Mouse (Mus musculus): Measurements from ENCODE around the gene Aire. TPM values are rescaled to one million over a fixed set of nuclear protein-coding genes. Genes with fewer than 3 reads are reported as not detected.
A peak's percentile ranks its signal among the peaks of the same experiment; 100 is the strongest.
"Not testable (repeated sequence)": the region's sequence is repeated elsewhere in the genome, so short reads cannot be mapped to it uniquely, and the experiment has no call there.

Aire gene
- total RNA-seq, 2 experiments from 2014 or later, result 0.25 TPM; not detected in 1

DNA sequence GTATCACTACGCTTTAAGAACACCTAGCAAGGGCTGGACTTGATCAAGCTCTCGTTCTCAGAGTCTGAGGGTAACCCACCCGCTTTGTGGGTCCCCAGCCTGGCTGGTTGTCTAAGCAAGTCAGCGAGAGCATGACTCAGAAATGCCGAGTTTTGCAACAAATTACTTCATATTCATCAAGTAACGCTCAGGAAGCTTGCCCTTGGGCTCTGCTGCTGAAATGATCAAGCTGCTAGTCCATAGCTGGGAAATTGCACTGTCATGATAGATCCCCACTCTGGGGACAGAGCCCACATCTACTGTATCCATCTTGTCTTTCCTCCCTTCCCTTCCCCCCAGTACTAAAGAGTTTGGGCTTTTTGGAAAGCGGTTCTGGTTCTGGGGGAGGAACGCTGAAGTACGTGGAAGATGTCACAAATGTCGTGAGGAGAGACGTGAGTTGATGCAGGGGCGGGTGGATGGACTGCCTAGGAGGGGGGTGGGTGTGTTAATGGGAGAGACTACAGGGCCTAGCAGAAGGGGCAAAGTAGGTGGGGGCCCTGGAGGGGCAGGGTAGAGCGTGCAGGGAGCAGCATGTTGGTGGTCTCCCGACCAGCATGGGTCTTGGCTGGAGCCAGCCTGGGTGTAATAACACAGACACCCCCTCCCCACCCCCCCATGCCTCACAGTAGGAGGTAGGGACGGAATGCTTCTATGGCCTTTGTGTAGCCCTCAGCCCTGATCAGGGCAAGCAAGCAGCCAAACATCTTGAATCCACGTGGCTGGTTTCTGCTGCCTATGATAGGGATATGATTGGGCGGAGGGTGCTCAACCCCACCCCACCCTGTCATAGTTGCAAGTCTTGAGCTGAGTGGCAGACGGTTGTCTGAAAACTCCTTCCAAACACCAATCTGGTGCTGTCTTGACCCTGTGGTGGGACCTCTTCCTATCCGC is 11.5 kb upstream of the Aire start:
- intact Hi-C loops (cut with DNase I), result no loop called here
- DNase-seq (ENCODE audit: low spot score in 2 of 2), result no peak

DNA sequence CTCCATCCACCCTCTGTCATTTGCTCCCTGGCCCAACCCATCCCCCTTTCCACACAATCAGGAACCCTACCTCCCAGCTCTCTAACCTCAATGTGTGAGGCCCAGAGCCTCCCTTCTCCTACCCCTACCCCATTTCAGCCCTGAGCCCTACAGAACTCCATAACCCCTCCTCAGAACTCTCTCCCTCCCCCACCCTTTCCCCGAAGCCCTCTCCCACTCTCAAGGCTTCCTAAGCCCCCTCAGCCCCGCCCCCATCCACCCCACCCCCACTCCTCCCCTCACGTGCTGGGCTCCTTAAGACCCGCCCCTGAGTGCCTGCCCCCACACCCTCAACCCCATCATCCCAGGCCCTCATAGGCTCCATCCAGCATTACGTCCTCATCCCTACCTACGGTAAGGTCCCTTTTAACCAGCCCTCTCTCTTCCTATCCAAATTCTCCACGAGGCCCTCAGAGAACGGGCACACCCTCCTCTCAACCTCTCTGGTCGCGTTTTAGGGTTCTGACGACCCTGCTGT is 6.2 kb upstream of the Aire start:
- no peak for DNase-seq (ENCODE audit: low spot score in 2 of 2)
- intact Hi-C loops (cut with DNase I), result no loop called here

DNA sequence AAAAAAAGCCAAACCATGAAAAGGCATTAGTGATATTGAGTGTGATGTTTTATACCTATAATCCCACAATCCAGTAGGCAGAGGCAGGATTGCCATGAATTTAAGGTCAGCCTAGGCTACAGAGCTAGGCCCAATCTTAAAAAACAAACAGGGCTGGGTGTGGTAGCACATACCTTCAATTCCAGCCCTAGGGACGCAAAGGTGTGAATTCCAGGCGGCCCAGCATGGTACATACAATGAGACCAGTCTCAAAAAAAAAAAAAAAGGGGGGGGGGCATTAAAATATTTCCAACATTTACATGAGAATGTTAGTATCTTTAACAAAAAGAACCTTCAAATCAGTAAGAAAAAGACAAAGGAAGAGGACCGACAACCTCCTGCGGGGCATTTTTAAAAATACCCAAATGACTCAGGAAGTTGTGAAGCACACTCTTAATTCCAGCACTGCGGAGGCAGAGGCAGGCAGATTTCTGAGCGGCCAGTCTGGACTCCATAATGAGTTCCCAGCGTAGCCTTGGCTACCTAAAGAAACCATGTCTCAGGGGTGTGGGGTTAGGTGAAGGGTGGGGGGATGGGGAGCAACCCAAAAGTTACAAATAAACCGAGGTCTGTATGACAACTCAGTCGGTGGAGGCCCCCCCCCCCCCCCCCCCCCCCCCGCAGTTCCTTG is 4.8 kb upstream of the Aire start:
- intact Hi-C loops (cut with DNase I), result no loop called here
- no peak for DNase-seq (ENCODE audit: low spot score in 2 of 2)

DNA sequence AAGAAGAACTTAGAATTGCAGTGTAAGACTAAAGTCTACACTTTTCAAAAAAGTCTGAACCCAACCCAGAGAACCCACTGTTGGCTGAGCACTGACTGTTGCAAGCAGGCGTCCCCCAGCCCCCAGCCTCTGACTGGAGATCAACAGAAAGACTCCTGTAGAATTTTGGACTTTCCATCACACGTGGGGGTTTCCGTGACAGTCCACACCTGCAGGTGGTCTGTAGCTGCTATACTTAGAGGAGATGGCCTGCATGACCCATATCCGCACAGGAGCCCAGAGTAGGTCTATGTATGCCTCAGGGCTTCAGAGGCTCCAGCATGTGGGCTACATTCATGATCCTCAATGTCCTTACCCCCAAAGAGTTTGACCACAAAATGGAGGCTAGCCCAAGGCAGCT is 3.0 kb upstream of the Aire start:
- intact Hi-C loops (cut with DNase I), result no loop called here
- DNase-seq (ENCODE audit: low spot score in 2 of 2), result no peak

DNA sequence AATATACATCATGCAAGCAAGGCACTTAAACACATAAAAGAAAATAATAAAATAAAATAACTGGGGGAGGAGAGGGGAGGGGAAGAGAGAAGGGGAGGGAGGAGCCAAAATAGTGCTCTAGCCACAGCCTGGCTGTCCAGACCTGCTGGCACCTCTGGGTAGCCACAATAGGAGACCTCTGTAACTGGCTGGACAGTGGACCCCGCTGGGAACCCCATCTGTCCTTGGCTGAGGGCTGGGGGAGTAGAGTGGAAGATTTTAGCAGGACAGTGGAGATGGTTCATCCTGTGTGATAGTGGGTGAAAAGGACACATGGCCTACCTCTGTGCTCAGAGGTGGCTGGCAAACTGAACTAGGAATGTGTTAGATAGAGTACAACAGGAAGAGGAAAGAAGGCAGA is 1.1 kb upstream of the Aire start:
- intact Hi-C loops (cut with DNase I), result no loop called here

DNA sequence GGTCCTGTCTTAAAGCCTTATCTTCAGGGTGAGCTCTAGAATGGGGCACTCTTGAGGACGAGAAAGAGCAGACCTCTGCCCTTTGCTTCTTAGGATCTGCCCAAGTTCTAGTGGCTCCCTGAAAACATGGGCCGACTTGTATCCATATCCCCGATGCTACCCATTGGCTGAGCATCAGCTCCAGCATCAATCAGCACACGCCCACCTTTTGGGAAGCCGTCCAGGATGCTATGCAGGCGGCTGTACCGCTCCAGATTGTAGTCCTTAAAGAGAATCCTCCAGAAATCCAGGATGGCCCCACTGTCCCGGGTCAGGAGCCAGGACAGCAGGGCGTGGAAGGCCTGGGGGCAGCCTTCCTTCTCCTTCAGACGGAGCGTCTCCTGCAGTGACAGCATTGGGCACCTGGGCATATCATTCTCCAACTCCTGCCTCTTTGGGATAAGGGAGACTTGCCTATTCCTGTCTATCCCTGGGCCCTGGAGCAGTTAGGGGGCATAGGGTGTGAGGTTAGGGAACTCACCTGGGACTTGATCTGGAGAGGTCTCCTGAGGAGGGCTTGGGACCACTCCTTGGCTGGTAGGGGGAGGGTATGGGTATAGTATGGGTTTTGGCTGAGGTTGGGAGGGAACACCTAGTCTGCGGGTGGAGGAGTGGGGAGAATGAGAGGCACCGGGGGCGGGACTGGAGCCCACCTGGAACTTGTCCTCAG is 559 bp downstream of the Aire start:
- peak; percentile 28 to 29 for DNase-seq (ENCODE audit: low spot score in 2 of 2)
- intact Hi-C loops (cut with DNase I), result no loop called here

More for the DNA sequence above, 1.1 kb upstream of the Aire start:
- DNase-seq (ENCODE audit: low spot score in 2 of 2), result no peak

DNA sequence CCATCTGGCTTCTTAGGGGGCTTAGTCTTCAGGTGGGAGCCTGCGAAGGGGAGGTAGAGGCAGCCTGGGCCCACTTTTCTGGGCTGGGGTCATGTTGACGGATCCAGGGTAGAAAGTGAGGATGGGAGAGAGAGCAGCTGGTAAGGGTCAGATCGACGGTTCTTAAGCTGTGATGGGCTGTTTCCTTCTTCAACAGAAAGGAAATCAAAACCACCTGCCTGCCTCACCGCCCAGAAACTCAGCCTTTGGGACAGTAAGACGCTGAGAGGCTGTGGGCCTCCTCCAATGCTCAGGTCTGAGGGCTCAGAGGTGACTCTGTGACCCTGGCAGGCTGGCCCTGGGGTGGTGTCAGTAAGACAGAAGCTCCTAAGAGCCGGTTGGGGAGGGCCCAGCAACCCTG is 1.3 kb downstream of the Aire start:
- no peak for DNase-seq (ENCODE audit: low spot score in 2 of 2)
- intact Hi-C loops (cut with DNase I), result no loop called here

DNA sequence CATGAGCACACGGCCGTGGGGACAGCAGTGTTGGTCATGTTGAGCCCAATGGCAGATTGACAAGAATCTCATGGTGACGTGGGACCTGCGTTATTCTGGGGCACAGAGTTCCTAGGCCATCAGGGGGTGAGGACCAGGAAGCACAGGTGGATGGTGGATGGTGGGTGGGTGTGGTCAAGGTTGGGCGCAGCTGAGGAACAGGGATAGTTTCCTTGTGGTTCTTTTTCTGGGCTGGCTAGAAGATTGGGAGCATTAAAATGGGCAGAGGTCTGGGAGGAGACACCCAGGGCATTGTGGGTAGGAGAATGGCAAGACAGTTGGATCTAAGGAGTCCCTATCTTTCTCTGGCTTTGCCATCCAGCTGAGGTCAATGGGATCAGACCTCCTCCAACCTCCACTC is 1.8 kb downstream of the Aire start, which contains the start of gene Dnmt3l:
Gene Dnmt3l, plus strand, starts transcription at position 301 of the 400 bp plus-strand sequence.
- intact Hi-C loops (cut with DNase I), result no loop called here
- DNase-seq (ENCODE audit: low spot score in 2 of 2), result no peak

DNA sequence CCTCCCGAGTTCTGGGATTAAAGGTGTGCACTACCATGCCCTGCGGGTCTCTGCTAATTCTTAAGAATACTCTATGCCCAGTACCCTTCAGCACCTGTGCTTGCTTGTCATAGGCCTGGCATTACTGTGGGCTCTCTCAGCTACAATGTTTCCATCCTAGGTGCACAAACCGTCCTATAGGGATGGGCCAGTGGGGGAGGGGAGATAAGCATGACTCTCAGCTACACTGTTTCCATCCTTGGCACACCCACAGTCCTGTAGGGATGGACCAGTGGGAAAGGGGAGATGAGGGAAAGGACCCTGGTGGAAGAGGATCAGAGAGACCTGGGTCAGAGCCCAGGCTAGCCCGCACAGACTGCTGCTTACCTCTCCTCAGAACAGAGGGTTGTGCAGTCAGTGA is 6.3 kb downstream of the Aire start:
- DNase-seq (ENCODE audit: low spot score in 2 of 2), result no peak
- intact Hi-C loops (cut with DNase I), result no loop called here

DNA sequence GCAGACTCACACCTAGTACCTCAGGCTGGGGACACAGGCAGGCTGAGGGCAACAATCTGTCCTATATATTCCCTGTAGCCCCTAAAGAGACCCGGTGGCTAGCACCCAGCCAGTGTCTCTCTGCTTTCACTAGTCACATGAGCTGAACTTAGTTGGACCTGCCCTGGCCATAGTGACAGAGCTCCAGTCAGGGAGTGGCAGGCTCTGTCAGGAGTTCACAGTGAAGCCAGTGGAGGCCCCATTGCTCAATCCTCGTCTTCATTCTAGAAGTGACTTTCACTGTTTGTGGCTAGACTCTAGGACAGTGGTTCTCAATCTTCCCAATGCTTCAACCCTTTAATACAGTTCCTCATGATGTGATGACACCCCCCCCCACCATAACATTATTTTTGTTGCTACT is 11.4 kb downstream of the Aire start:
- DNase-seq (ENCODE audit: low spot score in 2 of 2), result no peak
- intact Hi-C loops (cut with DNase I), result no loop called here

DNA sequence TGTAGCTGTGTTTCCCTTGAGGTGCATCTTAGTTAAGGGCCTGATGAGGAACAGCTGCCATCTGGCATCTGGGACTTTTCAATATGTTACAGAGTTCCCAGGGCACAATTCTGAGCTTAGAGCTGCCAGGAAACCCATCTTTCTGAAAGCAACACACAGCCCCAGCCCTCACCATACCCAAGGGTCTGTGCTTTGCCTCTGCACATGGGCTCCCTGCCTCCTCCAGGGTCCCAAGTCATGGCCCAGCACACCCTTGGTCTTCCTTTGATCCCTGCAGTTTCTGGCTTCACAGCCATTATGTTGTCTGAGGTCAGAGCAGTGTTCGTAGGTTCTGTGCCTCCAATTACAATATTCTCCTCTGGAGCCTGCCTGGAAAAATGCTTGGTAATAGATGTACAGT is 14.3 kb downstream of the Aire start:
- intact Hi-C loops (cut with DNase I), result loop anchor here (5.0 kb wide), 2 partner anchors 47 to 133 kb away; no protein-coding TSS in a partner anchor
- no peak for DNase-seq (ENCODE audit: low spot score in 2 of 2)

DNA sequence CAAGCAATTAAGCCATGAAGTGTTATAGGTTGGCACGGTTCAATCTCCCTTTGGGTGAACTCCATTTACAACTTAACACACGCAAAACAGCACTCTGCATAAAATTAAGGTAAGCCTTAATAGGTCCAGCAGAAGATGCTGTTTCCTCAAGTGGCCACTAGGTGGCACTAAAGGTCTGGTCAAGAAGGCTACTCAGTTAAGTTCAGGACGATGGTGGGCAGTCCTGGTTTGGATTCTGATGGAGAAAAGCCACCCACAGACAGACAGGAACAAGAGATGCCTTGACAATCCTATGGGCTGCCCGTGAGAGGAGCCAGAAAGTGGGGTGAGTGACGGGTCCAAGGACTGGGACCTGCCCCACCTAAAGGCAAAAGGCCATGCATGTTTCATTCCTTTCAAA is 15.3 kb downstream of the Aire start:
- intact Hi-C loops (cut with DNase I), result loop anchor here (5.0 kb wide), 2 partner anchors 46 to 134 kb away; no protein-coding TSS in a partner anchor
- DNase-seq (ENCODE audit: low spot score in 2 of 2), result peak; percentile 44 to 57

DNA sequence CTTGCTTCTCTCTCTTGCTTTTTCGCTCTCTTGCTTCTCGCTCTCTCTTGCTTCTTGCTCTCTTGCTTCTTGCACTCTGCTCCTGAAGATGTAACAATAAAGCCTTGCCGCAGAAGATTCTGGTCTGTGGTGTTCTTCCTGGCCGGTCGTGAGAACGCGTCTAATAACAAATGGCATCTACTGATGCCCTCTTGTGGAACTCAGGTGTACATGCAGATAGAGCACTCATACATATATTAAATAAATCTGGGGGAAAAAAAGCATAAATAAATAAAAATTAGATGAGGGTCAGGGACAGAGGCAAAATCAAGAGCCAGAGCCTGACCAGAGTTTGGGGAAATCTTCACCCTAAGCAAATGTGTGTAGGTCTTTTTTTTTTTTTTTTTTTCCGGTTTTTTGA is 18.0 kb downstream of the Aire start:
- intact Hi-C loops (cut with DNase I), result loop anchor here (5.0 kb wide), 2 partner anchors 43 to 137 kb away; no protein-coding TSS in a partner anchor
- not testable (repeated sequence) for DNase-seq (ENCODE audit: low spot score in 2 of 2)

DNA sequence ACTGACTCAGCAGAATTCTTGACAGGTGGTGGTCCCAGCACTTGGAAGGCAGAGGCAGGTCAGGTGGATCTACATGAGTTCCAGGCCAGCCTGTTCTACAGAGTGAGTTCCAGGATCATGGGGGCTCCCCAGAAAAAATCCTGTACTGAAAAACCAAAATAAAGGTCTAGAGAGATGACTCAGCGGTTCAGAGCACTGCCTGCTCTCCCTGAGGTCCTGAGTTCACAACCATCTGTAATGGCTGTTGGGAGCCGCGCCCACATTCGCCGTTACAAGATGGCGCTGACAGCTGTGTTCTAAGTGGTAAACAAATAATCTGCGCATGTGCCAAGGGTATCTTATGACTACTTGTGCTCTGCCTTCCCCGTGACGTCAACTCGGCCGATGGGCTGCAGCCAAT is 23.4 kb downstream of the Aire start:
- DNase-seq (ENCODE audit: low spot score in 2 of 2); intact Hi-C loops (cut with DNase I): not testable (repeated sequence)

DNA sequence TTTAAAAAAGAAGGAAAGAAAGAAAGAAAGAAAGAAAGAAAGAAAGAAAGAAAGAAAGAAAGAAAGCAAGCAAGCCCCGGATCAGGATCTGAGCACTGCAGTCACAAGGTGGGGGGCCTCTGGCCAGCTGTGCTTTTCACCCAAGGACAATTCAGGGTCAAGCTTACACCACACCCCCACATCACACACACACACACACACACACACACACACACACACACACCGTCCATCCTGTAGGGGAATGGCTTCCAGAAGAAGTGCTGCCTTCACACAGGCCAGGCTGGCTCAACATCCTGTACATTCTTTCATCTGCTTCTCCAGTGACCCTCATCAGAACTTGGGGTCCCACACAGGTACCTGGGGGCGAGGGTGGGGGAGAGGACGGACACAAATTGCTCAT is 24.1 kb downstream of the Aire start:
- intact Hi-C loops (cut with DNase I), result no loop called here
- no peak for DNase-seq (ENCODE audit: low spot score in 2 of 2)

DNA sequence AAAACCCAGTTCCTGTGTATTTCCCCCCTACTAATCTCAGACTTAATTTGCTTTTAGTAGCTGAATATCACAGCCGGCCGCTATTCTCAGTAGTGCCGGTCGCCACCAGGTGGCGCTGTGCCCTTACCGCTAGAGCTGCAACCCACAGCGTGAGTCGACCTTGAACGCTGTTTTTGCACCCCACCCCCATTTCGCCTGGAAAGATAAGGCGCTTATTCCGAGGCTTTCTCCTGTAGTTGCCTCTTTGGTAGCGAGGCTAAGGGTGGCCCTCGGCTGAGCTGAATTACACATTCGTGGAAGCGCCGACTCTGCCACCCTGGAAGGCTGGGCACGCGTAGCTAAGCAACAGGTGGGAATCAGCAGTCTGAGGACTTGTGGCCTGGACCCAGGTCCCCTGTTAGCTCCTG is 24.6 kb downstream of the Aire start:
- intact Hi-C loops (cut with DNase I), result no loop called here
- peak; percentile 56 to 65 for DNase-seq (ENCODE audit: low spot score in 2 of 2)

DNA sequence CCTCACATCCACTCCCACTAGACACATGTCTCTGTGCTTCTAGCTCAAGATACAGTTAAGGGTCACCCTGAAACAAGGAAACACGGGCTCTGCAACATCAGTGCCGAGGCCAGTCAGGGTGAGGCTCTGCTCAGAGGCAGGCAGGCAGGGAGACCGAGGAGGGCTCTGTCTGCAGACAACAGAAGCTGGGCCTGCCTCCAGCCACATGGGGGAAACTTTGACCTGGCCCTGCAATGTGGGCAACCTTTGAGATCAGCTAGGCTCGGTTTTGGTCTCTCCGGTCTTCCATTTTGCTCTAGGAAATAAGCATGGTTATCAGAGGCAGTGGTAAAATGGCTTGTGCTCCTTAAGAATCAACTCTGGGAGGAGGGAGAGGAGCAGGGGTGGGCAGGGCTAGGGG is 27.0 kb downstream of the Aire start:
- no peak for DNase-seq (ENCODE audit: low spot score in 2 of 2)
- intact Hi-C loops (cut with DNase I), result no loop called here

DNA sequence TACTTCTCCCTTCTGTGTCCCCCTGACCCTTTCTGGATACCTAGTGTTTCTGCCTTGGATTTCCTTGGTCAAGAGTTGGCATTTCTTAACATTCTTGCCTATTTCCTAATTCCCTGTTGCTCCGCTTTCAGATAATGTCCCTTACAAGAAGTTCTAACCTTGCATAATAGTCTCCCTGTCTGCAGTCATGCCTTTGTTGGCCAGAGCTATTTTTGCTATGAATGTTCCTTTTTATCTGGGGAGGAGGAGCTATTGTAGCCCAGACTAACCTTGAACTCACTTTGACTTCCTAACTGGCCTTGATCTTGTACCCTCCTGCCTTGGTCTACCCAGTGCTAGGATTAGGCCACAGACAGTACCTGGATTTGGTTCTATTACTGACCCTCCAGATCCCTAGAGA is 27.9 kb downstream of the Aire start:
- intact Hi-C loops (cut with DNase I), result no loop called here

DNA sequence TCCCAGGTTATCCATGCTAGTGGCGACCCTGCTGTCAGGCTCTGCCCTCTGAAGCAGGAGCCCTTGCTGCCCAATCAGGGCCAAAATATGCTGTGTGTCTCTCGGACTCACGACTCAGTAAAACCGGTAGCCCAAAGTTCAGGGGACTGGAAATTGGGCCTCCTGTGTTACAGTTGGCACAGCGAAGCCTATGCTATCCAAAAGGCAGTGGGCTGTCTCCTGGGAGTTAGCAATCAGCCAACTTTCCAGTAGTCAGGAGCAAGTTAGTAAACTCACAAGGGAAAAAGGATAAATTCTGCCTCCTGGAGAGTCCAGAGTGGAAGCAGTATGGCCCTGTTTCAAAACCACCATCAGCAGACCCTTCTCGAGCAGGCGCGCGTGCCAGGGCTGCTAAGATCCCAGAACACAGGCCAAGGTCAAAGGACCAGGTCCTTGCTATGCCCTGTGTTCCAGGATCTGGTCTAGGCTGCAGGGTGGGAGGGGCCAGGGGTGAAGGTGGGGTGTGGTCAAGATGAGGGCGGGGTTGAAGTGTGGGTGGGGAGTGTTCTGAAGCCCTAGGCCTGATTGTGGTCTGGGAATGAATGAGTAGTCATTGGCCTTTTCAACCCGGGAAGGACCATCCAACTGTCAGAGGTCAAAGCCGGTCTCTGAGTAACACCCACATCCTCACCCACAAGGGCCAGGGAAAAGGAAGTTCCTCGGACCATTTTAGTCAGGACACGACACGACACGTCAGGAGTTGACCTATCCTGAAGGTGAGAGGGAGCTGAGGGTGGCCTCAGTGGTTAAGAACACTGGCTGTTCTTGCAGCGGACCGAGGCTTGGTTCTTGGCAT is 30.5 kb downstream of the Aire start:
- intact Hi-C loops (cut with DNase I), result loop anchor here (5.0 kb wide), 1 partner anchor 36 kb away; the partner anchor contains the start of gene 1810043G02Rik
- no peak for DNase-seq (ENCODE audit: low spot score in 2 of 2)

More for the DNA sequence above, 27.9 kb downstream of the Aire start:
- no peak for DNase-seq (ENCODE audit: low spot score in 2 of 2)

Data from left cerebral cortex, postnatal 36 days (tissue).